Mouse (Mus musculus): ENCODE data around the gene Ctnnbip1. TPM values are rescaled to one million over a fixed set of nuclear protein-coding genes. Genes with fewer than 3 reads are reported as not detected.

The Ctnnbip1 gene
- total RNA-seq, 2 experiments from 2014 or later, result 32.2 to 34.4 TPM

DNA sequence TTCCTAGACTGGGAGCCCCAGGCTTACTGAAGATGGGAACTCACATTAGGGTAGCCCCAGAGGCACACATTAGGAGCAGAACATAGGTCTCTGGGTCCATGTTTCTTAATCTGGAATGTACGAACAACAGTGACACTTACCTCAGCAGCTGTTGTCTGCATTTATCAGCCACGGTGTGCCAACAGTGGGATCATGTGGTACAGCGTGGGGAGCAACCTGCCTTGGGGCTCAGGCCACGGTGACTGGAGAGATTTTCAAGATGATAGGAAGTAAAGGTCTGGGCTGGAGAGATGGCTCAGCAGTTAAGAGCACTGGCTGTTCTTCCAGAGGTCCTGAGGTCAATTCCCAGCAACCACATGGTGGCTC, 52.4 kb downstream of the Ctnnbip1 start:
- Histone ChIP-seq H3K4me3 (no peak overlapping the region), H3K27ac (peak overlapping the region; percentile 65)
- TF ChIP-seq CTCF (conservative IDR thresholded peaks at IDR 0.05), result no peak
- DNase-seq (ENCODE audit: low spot score in 2 of 2), result no peak

DNA sequence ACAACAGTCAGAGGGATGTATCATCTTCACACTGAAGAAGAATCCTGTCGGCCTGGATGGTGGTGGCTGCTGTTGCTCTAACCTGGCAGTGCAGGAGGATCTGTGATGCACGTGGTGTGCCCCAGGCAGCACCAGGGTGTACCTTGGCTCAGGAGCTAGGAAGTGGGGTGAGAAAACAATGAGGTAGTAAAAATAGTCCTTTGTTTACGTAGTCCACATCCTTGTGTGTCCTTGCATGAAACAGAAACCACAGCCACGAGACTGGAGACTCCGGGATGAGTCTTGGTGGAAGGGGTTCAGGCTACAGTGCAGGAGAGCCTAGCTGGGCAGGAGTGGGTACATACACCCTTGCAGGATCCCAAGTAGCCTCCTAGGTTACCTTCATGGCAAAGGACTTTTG, 53.2 kb downstream of the Ctnnbip1 start:
- TF ChIP-seq CTCF (conservative IDR thresholded peaks at IDR 0.05), result no peak
- no peak for DNase-seq (ENCODE audit: low spot score in 2 of 2)
- Histone ChIP-seq H3K4me3 (no peak overlapping the region), H3K27ac (peak overlapping the region; percentile 49; the same call in 1 of the 2 replicates)

DNA sequence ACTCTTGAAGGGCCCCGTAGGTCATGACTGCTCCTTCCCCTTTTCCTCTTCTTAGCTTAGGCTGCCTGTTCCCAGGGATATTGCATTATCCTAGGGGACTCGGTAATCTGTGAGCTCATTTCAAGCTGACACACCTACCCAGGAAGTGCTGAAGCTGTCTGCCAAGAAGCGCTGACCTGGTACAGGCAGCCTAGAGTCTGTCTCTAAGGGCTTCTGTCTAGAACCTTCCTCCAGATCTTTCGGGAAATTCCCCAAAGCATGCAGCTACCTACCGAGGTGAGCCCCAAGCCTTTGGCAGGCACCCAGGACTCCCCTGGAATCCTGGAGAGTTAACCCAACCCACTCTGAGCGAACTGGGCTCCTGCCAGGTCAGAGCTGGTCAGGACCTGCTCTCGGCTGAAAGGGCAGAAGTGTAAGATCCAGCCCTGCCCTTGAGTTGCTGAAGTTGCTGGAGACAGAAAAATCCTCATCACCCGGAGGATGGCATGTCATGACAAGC, 53.7 kb downstream of the Ctnnbip1 start:
- no peak overlapping the region for H3K4me3 ChIP-seq
- H3K27ac ChIP-seq, result peak overlapping the region; percentile 49; the same call in 1 of the 2 replicates
- TF ChIP-seq CTCF (conservative IDR thresholded peaks at IDR 0.05), result no peak
- DNase-seq (ENCODE audit: low spot score in 2 of 2), result no peak

DNA sequence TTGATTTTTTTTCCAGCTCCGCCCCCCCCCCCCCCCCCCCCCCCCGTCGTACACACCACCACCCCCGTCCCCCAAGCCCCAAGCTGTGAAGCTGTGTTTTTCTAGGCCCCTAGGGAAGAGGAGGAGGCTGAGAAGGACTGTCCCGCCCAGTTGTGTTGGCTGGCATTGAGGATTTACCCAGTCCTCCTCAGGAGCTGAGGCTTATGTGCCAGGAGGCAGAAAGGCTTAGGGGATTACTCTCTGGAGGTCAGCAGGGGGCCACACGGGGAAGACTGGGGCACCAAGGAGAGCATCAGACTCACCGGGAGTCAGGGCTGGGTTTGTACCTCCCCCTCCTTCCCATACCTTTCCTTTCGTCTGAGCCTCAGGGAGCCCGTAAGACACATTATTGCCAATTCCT, 54.4 kb downstream of the Ctnnbip1 start:
- Histone ChIP-seq H3K27ac (no peak overlapping the region), H3K4me3 (no peak overlapping the region)
- no peak for DNase-seq (ENCODE audit: low spot score in 2 of 2)
- TF ChIP-seq CTCF (conservative IDR thresholded peaks at IDR 0.05), result no peak

DNA sequence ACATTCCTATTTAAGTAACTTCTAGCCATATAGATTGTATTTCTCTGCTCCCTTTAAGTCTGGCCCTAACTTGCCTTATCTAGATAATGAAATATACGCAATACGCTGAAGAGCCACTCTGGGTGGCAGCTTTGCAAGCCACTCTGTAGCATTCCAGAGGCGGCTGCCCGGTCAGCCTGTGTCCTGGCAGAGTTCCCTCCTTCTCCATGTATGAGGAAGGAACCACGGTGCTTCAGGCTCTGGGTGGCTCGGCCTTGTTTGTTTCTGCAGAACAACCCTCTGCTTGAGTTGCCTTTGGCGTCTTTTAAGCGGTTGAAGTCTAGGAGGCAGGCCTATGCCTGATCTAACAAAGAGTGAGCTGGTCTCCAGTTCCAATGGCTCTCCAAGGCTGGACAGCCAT, 54.8 kb downstream of the Ctnnbip1 start:
- no peak for DNase-seq (ENCODE audit: low spot score in 2 of 2)
- H3K4me3 ChIP-seq, result no peak overlapping the region
- no peak for TF ChIP-seq CTCF (conservative IDR thresholded peaks at IDR 0.05)
- peak overlapping the region; percentile 36; the same call in 1 of the 2 replicates for H3K27ac ChIP-seq

DNA sequence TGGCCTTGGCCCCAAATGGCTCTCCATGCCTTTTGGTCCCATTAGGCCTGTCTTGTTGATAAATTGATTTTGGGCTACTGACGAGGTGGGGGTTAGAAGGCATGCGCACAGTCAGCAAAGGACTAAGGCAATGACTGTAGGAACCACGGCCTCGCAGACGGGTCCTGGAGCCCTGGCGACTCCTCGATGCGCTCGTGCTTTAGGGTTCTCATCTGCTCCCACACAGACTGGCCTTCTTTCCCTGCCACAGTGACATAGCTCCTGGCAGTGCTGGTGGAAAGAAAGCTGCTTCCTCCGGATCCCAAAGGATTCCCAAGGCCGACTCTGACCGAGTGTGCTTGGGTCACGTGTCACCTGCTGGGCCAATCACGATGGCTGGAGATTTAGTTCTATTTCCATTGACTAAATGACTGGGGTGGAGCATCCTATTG, 56.4 kb downstream of the Ctnnbip1 start:
- Histone ChIP-seq H3K4me3 (no peak overlapping the region), H3K27ac (no peak overlapping the region)
- TF ChIP-seq CTCF (conservative IDR thresholded peaks at IDR 0.05), result no peak
- no peak for DNase-seq (ENCODE audit: low spot score in 2 of 2)

DNA sequence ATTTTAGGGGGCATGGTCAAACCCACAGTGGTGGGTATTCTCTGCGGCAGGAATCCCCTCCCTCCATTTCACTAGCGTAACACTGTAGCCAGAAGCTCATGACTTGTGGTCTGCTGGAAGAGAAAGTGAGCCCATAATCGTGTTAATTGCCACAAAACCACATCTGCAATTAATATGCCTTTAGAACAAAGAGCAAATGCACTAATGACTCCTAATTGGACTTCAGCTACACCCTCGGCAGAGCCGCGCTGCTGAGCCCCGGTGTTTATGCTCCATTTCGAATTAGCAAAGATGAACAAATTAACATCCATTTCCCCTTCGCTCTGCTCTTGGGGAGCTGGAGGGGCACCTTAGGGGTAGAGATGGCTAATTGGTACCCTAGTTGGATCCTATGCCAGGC, 58.0 kb downstream of the Ctnnbip1 start:
- Histone ChIP-seq H3K4me3 (no peak overlapping the region), H3K27ac (no peak overlapping the region)
- DNase-seq (ENCODE audit: low spot score in 2 of 2), result no peak
- no peak for TF ChIP-seq CTCF (conservative IDR thresholded peaks at IDR 0.05)

DNA sequence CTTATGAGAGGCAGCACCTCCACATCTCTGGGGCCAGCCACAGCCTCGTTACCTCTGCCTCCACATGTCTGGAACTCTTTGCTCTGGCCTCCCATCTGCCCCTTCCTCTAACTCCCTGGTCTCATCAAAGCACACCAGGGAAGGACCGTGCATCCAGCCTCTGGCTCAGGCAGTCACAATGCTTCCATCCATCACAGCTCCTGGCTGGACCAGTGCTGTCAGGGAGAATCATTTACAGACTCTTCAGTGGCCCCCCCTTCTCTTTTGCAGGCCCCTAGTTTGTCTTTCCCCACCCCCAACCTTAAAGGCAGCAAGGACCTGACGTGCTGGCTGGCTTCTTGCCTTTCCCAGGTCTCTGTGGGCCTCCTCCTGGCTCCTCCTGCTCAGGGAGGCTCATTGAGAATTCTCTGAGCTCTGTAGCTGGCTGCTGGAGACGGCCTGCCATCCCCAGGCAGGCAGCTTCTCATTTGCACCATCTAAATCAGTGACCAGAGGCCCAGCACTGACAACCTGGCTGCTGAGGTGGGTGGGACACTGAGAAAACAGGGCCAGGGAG, 59.0 kb downstream of the Ctnnbip1 start:
- H3K4me3 ChIP-seq, result no peak overlapping the region
- no peak overlapping the region for H3K27ac ChIP-seq
- TF ChIP-seq CTCF (conservative IDR thresholded peaks at IDR 0.05), result no peak
- DNase-seq (ENCODE audit: low spot score in 2 of 2), result no peak

DNA sequence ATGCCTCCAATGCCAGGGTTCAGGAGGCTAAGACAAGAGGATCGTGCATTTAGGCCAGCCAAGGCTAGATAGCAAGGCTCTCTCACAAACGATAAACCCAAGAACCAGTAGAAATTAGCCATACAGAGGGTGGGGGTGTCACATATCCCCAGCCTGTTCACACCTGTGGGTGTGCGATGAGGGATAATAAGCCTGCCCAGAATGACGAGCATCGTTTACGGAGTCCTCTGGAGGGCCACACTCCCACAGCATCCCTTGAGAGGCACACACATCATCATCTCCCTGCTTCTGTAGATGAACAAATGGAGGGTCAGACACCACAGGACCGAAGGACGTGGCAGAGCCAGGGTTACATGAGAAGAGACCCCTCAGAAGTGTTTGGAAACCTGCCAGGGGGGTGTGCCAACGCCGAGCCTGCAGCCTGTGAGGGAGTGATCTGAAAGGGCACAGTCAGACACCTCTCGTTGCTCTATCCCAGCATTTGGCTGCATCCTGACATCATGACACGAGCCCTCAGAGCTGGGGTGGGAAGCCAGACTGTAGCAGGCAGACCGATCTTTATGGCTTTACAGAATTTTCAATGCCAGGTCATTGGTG, 60.1 kb downstream of the Ctnnbip1 start:
- no peak overlapping the region for H3K4me3 ChIP-seq
- no peak for DNase-seq (ENCODE audit: low spot score in 2 of 2)
- no peak for TF ChIP-seq CTCF (conservative IDR thresholded peaks at IDR 0.05)
- H3K27ac ChIP-seq, result no peak overlapping the region

DNA sequence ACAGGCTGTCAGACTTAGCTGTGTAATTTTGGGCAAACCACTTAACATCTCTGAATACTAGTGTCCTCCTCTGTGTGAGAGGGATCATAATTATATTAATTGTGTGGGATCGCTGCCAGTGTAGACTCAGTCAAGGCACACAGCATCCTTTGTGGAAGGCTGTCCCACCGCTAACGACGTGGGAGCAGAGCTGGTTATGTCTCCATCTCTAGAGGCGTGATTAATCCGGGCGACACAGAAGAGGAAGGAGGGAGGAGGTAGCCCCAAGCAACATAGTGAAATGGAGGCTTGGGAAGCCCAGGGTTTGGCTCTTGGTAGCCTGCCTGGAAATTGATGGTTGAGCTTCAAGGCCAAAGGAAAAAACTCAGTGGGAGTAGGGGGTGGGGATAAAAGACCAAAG, 60.8 kb downstream of the Ctnnbip1 start:
- Histone ChIP-seq H3K27ac (no peak overlapping the region), H3K4me3 (no peak overlapping the region)
- DNase-seq (ENCODE audit: low spot score in 2 of 2), result no peak
- no peak for TF ChIP-seq CTCF (conservative IDR thresholded peaks at IDR 0.05)

DNA sequence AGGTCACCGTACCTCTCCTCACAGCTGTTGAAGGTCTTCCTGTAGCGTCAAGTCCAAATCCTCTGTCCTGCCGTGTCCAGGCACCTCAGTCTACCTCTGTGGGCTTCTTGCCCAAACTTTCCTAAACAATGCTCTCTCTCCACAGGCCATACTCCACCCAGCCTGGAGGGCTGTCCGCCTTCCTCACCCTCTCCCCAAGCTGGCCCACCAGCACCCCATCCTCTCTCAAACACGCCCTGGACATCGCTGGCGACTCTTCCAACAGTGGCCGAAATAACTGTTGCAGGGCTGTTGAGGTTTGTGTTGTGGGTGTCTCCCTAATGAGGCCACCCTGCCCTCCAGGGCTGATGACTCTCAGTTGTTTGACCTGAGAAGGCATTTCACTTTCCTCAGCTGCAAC, 67.2 kb downstream of the Ctnnbip1 start:
- DNase-seq (ENCODE audit: low spot score in 2 of 2), result no peak
- Histone ChIP-seq H3K4me3 (no peak overlapping the region), H3K27ac (no peak overlapping the region)

DNA sequence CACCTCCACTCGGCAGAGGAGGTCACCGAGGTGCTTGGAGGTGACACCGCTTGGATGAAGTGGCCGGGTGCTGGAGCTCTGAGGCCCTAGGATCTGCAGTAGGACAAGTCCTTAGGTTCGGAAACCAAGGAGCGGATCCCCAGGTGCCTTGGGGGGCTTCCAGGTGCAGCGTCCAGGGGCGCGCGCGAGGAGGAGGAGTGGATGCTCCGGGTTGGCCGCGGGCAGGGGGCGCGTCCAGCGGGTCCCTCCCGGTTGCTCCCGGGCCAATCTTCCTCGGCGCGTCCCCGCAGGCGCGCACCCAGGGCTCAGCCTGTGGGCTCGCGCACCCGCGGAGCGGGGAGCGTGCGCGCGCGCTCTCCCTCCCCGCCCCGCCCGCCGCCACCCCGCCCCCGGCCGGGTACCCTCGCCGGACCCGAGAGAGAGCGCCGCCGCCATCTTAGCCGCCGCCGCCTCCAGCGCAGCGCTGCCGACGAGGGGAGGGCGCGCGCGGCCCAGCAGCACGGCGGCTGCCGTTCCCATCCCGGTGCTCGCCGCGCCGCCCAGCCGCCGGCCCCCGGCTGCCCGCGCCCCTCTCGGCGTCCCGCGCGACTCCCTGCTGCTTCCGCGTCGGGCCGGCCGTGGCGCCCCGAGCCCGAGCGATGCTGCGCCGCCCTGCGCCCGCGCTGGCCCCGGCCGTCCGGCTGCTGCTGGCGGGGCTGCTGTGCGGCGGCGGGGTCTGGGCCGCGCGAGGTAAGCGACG, 68.2 kb downstream of the Ctnnbip1 start, which contains the start of gene Clstn1:
Clstn1 (plus strand) TSS at position 425 of the 739 bp plus-strand sequence.
- no peak for TF ChIP-seq CTCF (conservative IDR thresholded peaks at IDR 0.05)
- Histone ChIP-seq H3K27ac (peak within 1 kb of the TSS; percentile 95), H3K4me3 (peak within 1 kb of the TSS; percentile 90)
- DNase-seq (ENCODE audit: low spot score in 2 of 2), result peak in 1 of 2 experiments; percentile 69

More for the DNA sequence above, 67.2 kb downstream of the Ctnnbip1 start:
- no peak for TF ChIP-seq CTCF (conservative IDR thresholded peaks at IDR 0.05)
